Mouse (Mus musculus) spleen, adult 2 months (tissue): ENCODE measurements at regions not wholly inside any gene's neighbourhood (a gene's known extent, or its start where the extent isn't known, plus 50 kb on each side); places are given as distances from the start of the nearest gene placed in this dataset.

Experiments
- CTCF ChIP-seq: fragments of 200-500 bp; IDR thresholded peaks from 2 replicates; pipeline ENCODE4 v1.5.1; 2011; ENCODE audit warnings: mild to moderate bottlenecking, inconsistent platforms; ENCODE audit not compliant: insufficient read depth, insufficient read length, insufficient replicate concordance; ENCODE audit errors: extremely low read depth
- POLR2A ChIP-seq: fragments of 200-500 bp; IDR thresholded peaks from 2 replicates; pipeline ENCODE4 v1.6.1; 2011; ENCODE audit warnings: low read depth, low read length, inconsistent platforms

- TF ChIP-seq CTCF: no peak
- no peak for TF ChIP-seq POLR2A
These were observed 57.6 kb upstream of the Mpp6 start for GRCm38 (mm10) chr6:50052416-50052815.
